Comparison of ENCODE assay signal across 8 mouse cellular contexts in genomic region chr6:128423496-128424268, GRCm38 (mm10). TPM values are rescaled to one million over a fixed set of nuclear protein-coding genes. Genes with fewer than 3 reads are reported as not detected.
DNase-seq lines count a peak whose midpoint lies in the region; ATAC-seq and TF ChIP-seq lines count a peak whose summit lies in the region.

No protein-coding gene starts in this region.

- H3K27me3 ChIP-seq in E14TG2a.4 (ENCODE audit: insufficient read depth, low read length), result no peaks in the 10 kb centered on the region
- no peaks in the 10 kb centered on the region for H3K27me3 ChIP-seq in stomach, embryonic 16.5 days (ENCODE audit: control insufficient read depth, insufficient read depth, low read length)

- H3K4me1 ChIP-seq in E14TG2a.4 (replicated peaks; ENCODE audit: low read depth, low read length), result peaks cover 41% of the 10 kb centered on the region
- peaks cover 3% of the 10 kb centered on the region; the same call in 1 of the 2 replicates for H3K4me1 ChIP-seq in stomach, embryonic 16.5 days (ENCODE audit: control insufficient read depth, insufficient read depth, low read length)

- intact Hi-C loops in heart, postnatal 25 days (cut with DNase I), result no loop called here
- intact Hi-C loops in left cerebral cortex, postnatal 36 days (cut with DNase I), result no loop called here

- H3K4me2 ChIP-seq in stomach, embryonic 16.5 days (ENCODE audit: low read depth, low read length), result peak overlapping the region; percentile 82

- ATAC-seq in erythroid progenitor cell, adult 5-6 weeks (replicated peaks; ENCODE audit: low FRiP score, poor library complexity, severe bottlenecking), result peak; percentile 40; the same call in 1 of the 2 replicates
- 0 out of 2 replicates have a peak, but pooled peaks have one; percentile 24 for ATAC-seq in stomach, embryonic 16.5 days (ENCODE audit: insufficient read depth, low FRiP score)

- H3K27ac ChIP-seq in stomach, embryonic 16.5 days (ENCODE audit: low read length), result peak overlapping the region; percentile 97

- no peak for TF ChIP-seq CTCF in E14TG2a.4 (conservative IDR thresholded peaks at IDR 0.05; ENCODE audit: low read length)

- peak overlapping the region; percentile 87 for H3K4me3 ChIP-seq in E14TG2a.4 (replicated peaks; ENCODE audit: low read length)
- H3K4me3 ChIP-seq in stomach, embryonic 16.5 days (replicated peaks; ENCODE audit: low read length), result peak overlapping the region; percentile 60

- peaks cover 54% of the 10 kb centered on the region for H3K36me3 ChIP-seq in E14TG2a.4 (ENCODE audit: insufficient read depth, low read length)
- H3K36me3 ChIP-seq in stomach, embryonic 16.5 days (ENCODE audit: control insufficient read depth, insufficient read depth, low read length), result no peaks in the 10 kb centered on the region

- WGBS in stomach, embryonic 16.5 days, result 39% methylated on average over 15 of the region's 16 CpGs

- peak; percentile 80 for DNase-seq in heart, adult 11 months
- no peak for DNase-seq in heart, postnatal 25 days (ENCODE audit: low spot score)
- DNase-seq in liver, result peak; percentile 68
- DNase-seq in left cerebral cortex, postnatal 36 days (ENCODE audit: low spot score in 2 of 2), result no peak
- DNase-seq in right cerebral cortex, postnatal 36 days (ENCODE audit: low spot score in 2 of 2), result no peak

- peak overlapping the region; percentile 90 for H3K9ac ChIP-seq in stomach, embryonic 16.5 days (ENCODE audit: low read length)

- H3K9me3 ChIP-seq in E14TG2a.4 (ENCODE audit: low read length), result no peaks in the 10 kb centered on the region
- H3K9me3 ChIP-seq in stomach, embryonic 16.5 days (replicated peaks; ENCODE audit: control insufficient read depth, low read length), result no peaks in the 10 kb centered on the region

RNA-seq across cellular contexts. Expression of gene Itfg2, which starts 1.0 kb away (rescaled TPM):
- total RNA-seq in heart, postnatal 25 days (2021), result 10 to 100 TPM; 17.1 to 18.8 TPM
- 3.6 and 37.3 TPM in 2 replicates for total RNA-seq in erythroid progenitor cell, adult 5-6 weeks (2015; ENCODE audit: low replicate concordance)
- 5.9 and 19.5 TPM in 2 replicates for total RNA-seq in erythroid progenitor cell, adult 5-6 weeks (2017; ENCODE audit: low replicate concordance)
- 25.0 and 36.4 TPM in 2 replicates for polyA plus RNA-seq in stomach, embryonic 16.5 days (2015; fragmentation: Nextera tagmentation; extraction: Ambion mirVana)
- 10 to 100 TPM; 29.7 to 30.7 TPM for total RNA-seq in left cerebral cortex, postnatal 36 days (2021)

RNA-seq across cellular contexts. Expression of gene Fkbp4, which starts 14.8 kb away (rescaled TPM):
- 100 to 1,000 TPM; 368 to 372 TPM for total RNA-seq in heart, postnatal 25 days (2021)
- 18.0 and 23.5 TPM in 2 replicates for total RNA-seq in erythroid progenitor cell, adult 5-6 weeks (2015; ENCODE audit: low replicate concordance)
- total RNA-seq in erythroid progenitor cell, adult 5-6 weeks (2017; ENCODE audit: low replicate concordance), result 40.8 and 44.4 TPM in 2 replicates
- 413 and 416 TPM in 2 replicates for polyA plus RNA-seq in stomach, embryonic 16.5 days (2015; fragmentation: Nextera tagmentation; extraction: Ambion mirVana)
- 100 to 1,000 TPM; 115 to 118 TPM for total RNA-seq in left cerebral cortex, postnatal 36 days (2021)

RNA-seq across cellular contexts. Expression of gene Nrip2, which starts 24.6 kb away (rescaled TPM):
- 1 to 10 TPM; 1.1 to 2.4 TPM for total RNA-seq in heart, postnatal 25 days (2021)
- not detected in 2 replicates for total RNA-seq in erythroid progenitor cell, adult 5-6 weeks (2015; ENCODE audit: low replicate concordance)
- not detected in 2 replicates for total RNA-seq in erythroid progenitor cell, adult 5-6 weeks (2017; ENCODE audit: low replicate concordance)
- polyA plus RNA-seq in stomach, embryonic 16.5 days (2015; fragmentation: Nextera tagmentation; extraction: Ambion mirVana), result 5.5 and 6.2 TPM in 2 replicates
- total RNA-seq in left cerebral cortex, postnatal 36 days (2021), result 10 to 100 TPM in 1 of 2 experiments, 1 to 10 TPM in 1; 9.4 to 11.9 TPM

RNA-seq across cellular contexts. Expression of gene Gm44596, which starts 48.4 kb away (rescaled TPM):
- not detected for total RNA-seq in heart, postnatal 25 days (2021)
- not detected in 2 replicates for total RNA-seq in erythroid progenitor cell, adult 5-6 weeks (2015; ENCODE audit: low replicate concordance)
- total RNA-seq in erythroid progenitor cell, adult 5-6 weeks (2017; ENCODE audit: low replicate concordance), result not detected in 2 replicates
- not detected in 2 replicates for polyA plus RNA-seq in stomach, embryonic 16.5 days (2015; fragmentation: Nextera tagmentation; extraction: Ambion mirVana)
- 1 to 10 TPM in 1 of 2 experiments, not detected in 1; 1.0 TPM for total RNA-seq in left cerebral cortex, postnatal 36 days (2021)

RNA-seq across cellular contexts. Expression of gene Tex52, which starts 48.4 kb away (rescaled TPM):
- not detected for total RNA-seq in heart, postnatal 25 days (2021)
- total RNA-seq in erythroid progenitor cell, adult 5-6 weeks (2015; ENCODE audit: low replicate concordance), result not detected in 2 replicates
- total RNA-seq in erythroid progenitor cell, adult 5-6 weeks (2017; ENCODE audit: low replicate concordance), result 1.9 and 6.4 TPM in 2 replicates
- polyA plus RNA-seq in stomach, embryonic 16.5 days (2015; fragmentation: Nextera tagmentation; extraction: Ambion mirVana), result 0.21 TPM in 2 replicates
- 1 to 10 TPM; 1.1 TPM for total RNA-seq in left cerebral cortex, postnatal 36 days (2021)

Comparison
In these comparisons a context has a peak if more than half of its experiments do, and no peak if none do; other contexts are left out.
1. DNase-seq: peak in heart, adult 11 months (single experiment) and liver (single experiment); none in heart, postnatal 25 days (single experiment), left cerebral cortex, postnatal 36 days (0 of 2) and right cerebral cortex, postnatal 36 days (0 of 2).